Mouse (Mus musculus) lung, adult 18-20 months (tissue): ENCODE data around the gene Sos1.
"Not testable (repeated sequence)": the region's sequence is repeated elsewhere in the genome, so short reads cannot be mapped to it uniquely, and the experiment has no call there.

Experiments
- DNase-seq, 2 experiments: peaks; one replicate each; pipeline ENCODE4 v3.0.0; 2022; ENCODE audit warnings: mixed read lengths in 2 of 2

Gene Sos1

DNA sequence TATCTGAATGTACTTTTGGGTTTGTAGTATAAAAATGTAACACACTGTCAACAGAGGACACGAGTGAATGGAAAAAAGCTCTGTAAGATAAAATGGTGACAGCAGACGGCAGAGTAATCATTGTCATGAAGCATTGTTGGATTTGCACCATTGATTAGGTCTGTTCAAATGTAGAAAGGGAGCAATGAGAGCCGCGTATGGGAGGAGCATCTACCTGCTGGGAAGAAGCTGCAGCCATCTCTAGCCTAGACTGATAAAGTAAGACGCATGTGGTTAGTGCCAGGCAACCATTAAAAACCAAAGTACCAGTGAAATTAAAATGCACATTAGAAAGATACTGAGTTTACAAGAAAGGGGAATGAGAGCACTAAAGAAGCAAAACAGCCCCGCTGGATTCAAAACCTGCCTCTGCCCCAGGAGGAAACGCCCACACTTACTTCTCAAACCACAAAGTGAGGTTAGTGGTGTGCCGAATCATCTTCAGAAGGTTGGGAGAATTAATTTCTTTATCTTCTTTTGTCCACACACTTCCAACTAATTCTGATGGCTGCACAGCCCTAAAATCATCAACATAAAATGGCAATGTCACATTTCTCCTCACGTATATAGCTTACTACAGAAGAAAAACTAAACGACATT is 61.6 kb downstream of the Sos1 start:
- DNase-seq = no peak

- no peak for DNase-seq
These were observed 69.1 kb downstream of the Sos1 start for GRCm38 (mm10) chr17:80411182-80411581.

- no peak for DNase-seq
These were observed 82.0 kb downstream of the Sos1 start for GRCm38 (mm10) chr17:80398243-80398642.

- peak; percentile 53 to 56 for DNase-seq
These were observed 88.5 kb downstream of the Sos1 start for GRCm38 (mm10) chr17:80391423-80392403.

DNA sequence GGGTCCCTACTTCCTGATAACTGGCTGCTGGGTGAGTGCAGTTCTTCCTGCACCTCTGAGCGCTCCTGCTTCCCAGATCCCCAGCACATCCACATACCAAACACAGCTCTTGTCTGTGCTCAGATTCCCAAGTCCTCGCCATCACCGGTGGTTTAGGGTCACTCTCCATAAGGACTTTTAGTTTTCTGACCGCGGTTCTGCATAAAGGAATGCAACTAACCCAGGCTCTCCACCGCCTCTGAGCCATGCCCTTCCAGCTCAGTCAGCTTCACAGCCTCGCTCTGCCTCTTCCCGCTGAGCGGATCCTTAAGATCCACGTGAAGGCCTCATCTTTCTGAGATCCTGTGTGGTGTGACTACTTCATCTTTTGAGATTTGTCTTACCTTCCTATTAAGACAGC is 90.2 kb downstream of the Sos1 start:
- no peak for DNase-seq

DNA sequence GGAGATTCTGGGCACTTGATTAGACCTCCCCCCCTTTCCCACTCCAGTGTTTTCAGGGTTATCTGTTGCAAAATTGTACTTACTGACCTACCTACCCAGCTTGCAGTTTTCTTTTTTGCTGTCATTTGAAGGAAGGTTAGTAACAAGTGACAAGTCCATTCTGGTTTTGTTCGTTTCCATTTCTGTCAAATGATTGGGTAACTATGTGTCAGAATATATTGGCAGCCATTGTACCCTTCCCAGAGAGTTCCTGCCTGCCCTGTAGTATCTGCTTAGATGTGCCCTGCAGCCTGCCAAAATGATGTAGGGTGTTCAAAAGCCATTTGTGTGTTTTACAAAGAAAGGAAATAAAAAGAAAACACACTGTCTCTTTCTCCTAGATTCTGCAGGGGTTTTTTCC is 94.6 kb downstream of the Sos1 start:
- no peak for DNase-seq

DNA sequence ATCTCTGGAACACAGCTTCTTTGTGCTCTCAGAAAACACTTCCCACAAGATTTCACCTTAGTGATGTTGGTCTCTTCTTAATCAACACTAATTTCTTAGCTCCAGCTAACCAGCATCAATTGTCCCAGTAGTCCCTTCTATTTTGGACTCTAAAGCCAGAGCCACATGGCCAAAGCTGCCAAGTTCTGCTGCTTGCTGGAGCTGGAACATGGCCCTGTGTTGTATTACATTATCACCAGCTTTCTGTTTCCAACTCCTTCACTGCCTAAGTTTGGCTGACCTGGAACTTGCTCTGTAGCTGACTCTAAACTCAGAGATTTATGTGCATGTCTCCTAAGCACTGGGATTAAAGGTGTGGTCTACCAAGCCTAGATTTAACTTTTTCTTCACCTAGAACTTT is 101.9 kb downstream of the Sos1 start:
- DNase-seq = not testable (repeated sequence)

GRCm38 (mm10) chr17:80373726-80374096 is 106.5 kb downstream of the Sos1 start:
- no peak for DNase-seq

DNA sequence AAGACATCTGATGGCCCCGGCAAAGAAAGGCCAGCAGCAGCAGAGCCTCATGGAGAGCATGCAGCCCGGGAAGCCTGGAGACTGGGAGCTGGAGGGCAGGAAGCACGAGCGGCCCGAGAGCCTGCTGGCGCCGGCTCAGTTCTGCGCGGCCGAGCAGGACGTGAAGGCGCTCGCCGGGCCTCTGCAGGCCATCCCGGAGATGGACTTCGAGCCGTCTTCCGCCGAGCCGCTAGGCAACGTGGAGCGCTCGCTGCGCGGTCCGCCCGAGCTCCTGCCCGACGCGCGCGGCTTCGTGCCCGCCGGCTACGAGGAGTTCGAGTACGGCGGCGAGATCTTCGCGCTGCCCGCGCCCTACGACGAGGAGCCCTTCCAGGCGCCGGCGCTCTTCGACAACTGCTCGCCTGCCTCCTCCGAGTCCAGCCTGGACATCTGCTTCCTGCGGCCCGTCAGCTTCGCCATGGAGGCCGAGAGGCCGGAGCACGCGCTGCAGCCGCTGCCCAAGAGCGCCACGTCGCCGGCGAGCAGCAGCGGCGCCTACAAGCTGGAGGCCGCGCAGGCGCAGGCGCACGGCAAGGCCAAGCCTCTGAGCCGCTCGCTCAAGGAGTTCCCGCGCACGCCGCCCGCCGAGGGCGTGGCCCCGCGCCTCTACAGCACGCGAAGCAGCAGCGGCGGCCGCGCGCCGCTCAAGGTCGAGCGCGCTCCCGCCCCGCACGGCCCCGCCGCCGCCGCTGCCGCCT is 107.1 kb downstream of the Sos1 start, which contains the start of gene Gm10190:
Gene Gm10190 (minus strand): TSS at position 553 of the 737 bp plus-strand sequence.
- peak; percentile 88 to 92 for DNase-seq

- no peak for DNase-seq
These were observed 111.6 kb downstream of the Sos1 start for GRCm38 (mm10) chr17:80368606-80369005.

DNA sequence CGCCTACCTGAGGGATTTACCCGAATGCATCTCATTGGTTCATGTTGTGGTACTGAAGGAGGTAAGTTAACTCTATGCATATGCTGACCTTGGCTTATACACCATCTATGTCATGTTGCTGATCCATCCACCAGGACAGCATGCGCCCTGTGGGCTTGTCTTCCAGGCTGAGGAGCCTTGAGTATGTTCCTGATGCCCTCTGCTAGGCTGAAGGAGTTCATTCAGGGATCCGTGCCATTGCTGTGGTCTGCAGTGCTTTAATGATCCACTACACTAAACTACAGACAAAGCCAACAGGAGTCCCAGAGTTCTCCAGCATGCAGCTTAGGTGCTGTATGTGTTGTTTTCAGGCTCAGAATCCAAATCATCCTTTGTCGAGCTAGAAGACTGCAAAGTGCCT is 113.0 kb downstream of the Sos1 start:
- DNase-seq = peak in 1 of 2 experiments; percentile 8

- DNase-seq = no peak
These were observed 120.0 kb downstream of the Sos1 start for GRCm38 (mm10) chr17:80360245-80360644.

- DNase-seq = peak in 1 of 2 experiments; percentile 9
These were observed 133.0 kb downstream of the Sos1 start for GRCm38 (mm10) chr17:80347234-80347633.

- peak in 1 of 2 experiments; percentile 28 for DNase-seq
These were observed 133.6 kb downstream of the Sos1 start for GRCm38 (mm10) chr17:80346591-80347125.

GRCm38 (mm10) chr17:80345277-80345676 is 135.0 kb downstream of the Sos1 start:
- no peak for DNase-seq
